Mouse (Mus musculus): Measurements from ENCODE around the gene Ankrd11.
A peak's percentile ranks its signal among the peaks of the same experiment; 100 is the strongest.

Ankrd11 gene

DNA sequence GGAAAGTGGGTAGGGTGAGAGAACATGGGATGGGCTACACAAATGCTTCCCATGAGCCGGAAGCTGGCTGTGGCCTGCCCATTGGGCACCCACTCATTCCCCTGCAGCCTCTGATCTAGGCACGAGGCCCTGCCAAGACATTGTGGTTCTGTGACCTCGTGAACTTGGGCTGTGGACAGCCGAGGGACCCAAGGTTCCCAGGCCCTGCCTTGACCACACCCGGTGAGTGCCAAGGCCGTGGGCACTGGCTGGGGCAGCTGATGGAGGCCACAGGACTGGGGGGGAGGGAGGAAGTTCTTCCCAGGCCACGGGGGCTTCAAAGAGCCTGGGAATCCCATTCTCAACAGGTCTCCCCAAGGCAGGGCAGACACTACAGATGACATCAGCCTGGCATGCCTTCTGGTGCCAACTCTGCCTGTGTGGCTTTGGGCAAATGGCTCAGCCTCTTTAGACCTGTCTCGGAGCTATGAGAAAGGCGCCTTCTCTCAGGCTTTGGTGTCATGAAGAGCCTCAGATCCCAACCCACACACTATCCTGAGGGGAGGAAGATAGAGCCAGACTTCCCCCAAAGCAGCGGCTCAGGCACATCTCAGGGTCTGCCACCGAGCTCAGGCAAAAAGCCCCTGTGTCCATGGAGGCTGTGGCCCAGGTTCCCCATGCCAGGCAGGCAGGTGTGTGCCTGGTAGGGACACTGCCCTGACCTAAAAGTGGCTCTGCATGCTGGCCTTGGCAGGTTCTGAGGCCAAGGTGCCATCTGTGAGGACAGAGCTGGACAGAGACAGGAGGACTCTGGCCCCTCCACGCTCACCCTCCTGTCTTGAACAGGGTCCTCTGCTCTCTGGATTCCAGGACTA lies 190.2 kb downstream of the Ankrd11 start:
- no peak for TF ChIP-seq GATA4 (IDR thresholded peaks at IDR 0.05; ENCODE audit: insufficient replicate concordance, low read length)

DNA sequence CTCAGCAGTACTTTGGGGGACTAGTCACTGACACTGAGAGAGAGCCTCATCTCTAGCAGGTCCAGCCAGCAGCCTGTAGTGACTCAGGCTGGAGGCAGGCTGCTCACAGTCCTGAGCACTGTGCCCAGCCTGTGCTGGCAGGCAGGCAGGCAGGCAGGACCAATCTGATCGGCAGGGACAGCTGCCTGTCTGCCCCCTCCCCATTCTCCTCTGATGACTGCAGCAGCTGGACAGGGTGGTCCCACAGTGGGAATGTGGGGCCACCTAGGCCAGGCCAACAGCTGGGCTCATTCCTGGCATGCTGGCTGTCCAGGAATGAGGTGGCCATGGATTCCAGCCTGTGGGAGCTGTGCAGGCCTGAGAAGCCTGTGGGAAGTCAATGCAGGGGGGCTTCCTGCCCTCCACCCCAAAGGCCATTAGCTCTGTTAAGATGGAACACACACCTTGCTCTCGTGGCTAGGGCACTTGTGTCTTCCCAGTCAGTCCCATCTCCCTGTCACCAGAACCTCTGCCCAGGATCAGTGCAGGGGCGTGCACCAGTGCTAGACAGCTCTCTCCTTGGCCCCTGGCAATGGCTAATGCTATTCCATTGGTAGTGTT lies 191.3 kb downstream of the Ankrd11 start:
- no peak for TF ChIP-seq GATA4 (IDR thresholded peaks at IDR 0.05; ENCODE audit: insufficient replicate concordance, low read length)

DNA sequence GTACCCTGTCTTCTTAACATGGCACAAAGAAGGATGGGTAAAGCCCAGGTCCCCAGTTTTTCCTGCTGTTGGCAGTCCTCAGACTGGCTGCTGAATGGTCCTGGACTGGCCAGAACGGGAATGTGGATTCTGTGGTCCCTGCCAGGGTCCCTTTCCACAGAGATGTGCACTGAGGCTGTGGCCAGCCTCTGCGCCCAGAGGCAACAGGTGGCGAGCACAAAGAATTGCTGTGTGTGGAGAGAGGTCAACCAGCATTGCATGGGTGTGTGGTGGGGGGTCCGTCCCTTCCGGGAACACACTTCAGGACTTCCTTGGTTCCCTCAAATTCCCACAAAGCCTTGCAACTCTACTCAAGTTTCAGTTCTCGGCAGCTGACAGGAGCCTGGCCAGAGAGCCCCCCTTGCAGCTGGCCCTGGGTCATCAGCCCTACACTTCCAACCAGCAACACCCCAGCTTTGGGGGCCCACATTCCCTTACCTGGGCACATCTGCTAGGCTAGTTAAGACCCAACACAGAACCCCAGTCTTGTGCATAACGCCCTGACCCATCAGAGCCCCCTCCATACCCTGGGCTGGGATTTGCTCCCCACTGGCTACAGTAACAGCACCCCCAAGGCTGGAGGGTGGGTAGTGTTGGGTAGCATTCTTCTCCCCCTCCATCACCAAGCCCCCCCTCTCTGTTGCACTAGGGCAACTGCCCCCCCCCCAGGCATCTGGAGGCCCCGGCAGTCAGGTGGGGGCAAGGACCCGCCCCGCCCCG lies 192.7 kb downstream of the Ankrd11 start:
- no peak for TF ChIP-seq GATA4 (IDR thresholded peaks at IDR 0.05; ENCODE audit: insufficient replicate concordance, low read length)

DNA sequence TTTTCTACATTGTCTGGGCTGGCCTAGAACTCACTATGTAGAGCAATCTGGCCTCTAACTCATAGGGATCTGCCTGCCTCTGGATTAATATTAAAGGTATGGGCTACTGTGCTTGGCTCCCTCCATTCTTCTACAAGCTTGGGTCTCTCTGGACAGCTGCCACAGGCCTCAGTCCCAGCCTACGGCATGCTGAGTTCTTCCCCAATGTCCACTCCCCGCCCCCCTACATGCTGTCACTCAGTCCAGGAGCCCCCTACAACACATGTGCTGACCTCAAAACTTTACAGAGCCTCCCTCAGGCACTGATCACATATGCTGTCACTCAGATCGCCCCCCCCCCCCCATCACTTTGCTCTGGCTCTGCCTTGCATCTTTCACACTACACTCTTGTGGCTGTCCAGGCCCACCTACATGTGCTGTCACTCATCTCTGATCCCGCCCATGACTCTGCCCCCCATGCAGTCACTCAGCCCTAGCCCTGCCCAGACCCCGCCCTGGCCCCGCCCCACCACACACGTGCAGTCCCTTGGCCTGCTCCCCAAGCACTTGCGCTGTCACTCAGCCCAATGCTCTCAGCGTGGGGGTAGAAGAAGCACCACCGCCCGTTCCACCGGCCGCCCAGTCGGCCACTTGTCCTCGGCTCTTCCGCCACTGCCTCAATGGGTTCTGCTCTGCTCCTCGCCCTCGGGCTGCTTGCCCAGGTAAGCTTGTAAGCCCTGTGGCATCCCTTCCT lies 194.1 kb downstream of the Ankrd11 start, which contains the start of gene Cdh15:
Gene Cdh15 (plus strand): TSS at position 138 of the 733 bp plus-strand sequence.
- no peak for TF ChIP-seq GATA4 (IDR thresholded peaks at IDR 0.05; ENCODE audit: insufficient replicate concordance, low read length)

DNA sequence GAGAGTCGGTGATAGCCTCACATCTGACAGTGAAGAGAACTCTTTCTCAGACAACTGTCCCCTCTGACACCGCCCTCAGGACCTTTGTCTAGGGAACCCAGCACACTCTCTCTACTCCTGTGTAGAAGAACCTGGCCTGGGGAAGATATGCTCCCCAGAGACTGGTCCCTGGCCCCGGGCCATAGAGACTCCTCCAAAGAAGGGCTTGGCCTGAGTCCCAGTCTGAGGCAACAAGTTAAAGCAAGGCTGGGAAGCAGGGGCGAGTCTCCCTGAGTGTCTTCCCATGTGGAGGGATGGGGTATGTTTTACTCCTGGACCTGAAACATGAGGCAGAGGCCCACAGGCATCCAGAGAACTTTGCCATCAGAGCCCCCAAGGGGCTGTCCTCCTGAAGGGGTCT lies 196.4 kb downstream of the Ankrd11 start:
- TF ChIP-seq GATA4 (IDR thresholded peaks at IDR 0.05; ENCODE audit: insufficient replicate concordance, low read length), result no peak

DNA sequence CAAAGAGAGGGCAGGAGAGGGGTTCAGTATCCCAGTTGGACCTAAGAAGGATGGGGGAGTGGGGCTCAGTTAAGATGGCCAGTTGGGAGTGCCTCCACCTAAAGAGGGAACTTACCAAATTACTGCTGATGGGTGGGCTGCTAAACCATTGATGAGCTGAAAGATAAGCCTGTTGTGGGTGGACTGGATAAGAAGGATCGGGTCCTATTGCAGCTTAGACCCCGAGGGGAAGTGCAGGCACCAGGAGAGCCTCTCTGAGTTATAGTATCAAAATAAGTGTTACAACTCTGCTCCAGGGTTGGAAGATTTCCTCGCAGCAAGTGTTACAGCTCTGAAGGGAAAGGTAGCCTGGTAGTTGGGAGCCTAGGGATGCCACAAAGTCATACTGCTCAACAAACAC lies 197.9 kb downstream of the Ankrd11 start:
- TF ChIP-seq GATA4 (IDR thresholded peaks at IDR 0.05; ENCODE audit: insufficient replicate concordance, low read length), result no peak

DNA sequence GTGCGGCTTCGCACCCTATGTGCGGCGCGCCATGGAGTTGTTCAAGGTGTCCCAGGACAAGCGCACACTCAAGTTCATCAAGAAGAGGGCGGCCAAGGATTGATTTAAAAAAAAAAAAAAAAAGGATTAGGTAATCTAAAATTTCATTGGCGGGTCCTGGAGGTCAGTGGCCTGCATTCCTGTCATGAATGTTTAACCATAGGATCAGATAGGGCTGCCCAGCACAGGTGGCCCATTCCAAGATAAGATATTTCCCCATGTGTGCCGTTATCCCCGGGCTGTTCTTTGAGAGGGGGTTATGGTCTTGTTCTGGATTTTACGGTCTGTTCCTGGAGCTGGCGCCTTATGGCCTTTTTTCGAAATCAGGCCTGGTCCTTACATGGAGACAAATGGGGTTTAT lies 205.4 kb downstream of the Ankrd11 start:
- peak; percentile 87 for TF ChIP-seq GATA4 (IDR thresholded peaks at IDR 0.05; ENCODE audit: insufficient replicate concordance, low read length)

DNA sequence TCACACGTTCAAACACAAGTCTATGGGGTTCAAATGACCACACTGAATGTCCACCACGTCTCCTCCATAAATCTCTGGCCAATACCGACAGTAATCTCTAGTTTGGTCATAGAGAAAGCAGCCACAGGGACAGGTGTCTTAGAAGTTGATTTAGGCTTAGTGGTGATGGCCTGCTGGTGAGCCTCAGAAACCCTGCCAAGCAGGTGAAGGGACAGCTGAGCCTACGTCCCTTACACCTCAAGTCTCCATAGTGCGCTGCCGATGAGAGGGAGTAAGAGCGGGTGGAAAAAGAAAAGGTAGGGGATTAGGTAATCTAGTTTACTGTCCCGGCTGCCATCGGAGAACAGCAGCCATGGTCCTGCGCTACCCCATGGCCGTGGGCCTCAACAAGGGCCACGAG lies 205.9 kb downstream of the Ankrd11 start:
- TF ChIP-seq GATA4 (IDR thresholded peaks at IDR 0.05; ENCODE audit: insufficient replicate concordance, low read length), result no peak

DNA sequence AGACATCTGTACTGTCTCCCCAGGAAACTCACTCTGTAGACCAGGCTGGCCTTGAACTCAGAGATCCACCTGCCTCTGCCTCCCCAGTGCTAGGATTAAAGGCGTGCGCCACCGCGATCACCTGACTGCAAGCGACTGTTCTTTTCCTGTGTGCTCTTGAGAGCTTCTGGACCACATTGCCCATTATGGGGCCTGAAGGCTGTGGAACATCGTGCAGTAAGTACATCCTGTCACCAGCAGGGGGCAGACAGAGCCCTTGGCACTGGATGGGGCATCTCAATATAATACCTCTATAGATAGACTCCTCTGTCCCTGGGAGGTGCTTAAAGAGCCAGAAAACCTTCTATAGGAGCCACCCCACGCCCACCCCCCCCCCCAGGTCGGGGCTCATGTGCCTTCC lies 207.1 kb downstream of the Ankrd11 start:
- TF ChIP-seq GATA4 (IDR thresholded peaks at IDR 0.05; ENCODE audit: insufficient replicate concordance, low read length), result no peak

DNA sequence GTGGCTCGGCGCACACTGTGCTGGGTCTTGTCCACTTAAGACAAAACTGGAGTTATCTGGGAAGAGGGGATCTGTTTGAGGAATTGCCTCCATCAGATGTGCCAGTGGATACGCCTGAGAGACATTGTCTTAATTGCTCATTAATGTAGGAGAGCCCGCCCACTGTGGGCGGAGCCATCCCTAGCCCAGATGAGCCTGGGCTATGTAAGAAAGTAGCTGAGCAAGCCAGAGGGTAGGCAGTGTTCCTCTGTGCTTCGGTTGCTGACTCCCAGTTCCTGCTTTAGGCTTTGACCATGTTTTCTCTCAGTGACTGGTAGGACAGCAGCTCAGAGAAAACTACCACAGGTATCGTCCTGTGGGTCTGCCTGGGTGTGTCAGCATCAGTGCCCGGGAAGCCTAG lies 207.7 kb downstream of the Ankrd11 start:
- no peak for TF ChIP-seq GATA4 (IDR thresholded peaks at IDR 0.05; ENCODE audit: insufficient replicate concordance, low read length)

Measured in liver, adult (tissue).